Mouse (Mus musculus): ENCODE data around the gene Chst15.

The Chst15 gene

GRCm38 (mm10) chr7:132317036-132317541 lies at the start of gene Chst15:
Gene Chst15, minus strand, starts transcription at chr7:132317228.
- DNase-seq: peak; percentile 80

- DNase-seq: peak; percentile 54
These were observed 48.8 kb upstream of the Chst15 start for GRCm38 (mm10) chr7:132365703-132366384.

- peak; percentile 32 for DNase-seq
These were observed 48.1 kb upstream of the Chst15 start for GRCm38 (mm10) chr7:132365111-132365510.

- DNase-seq: peak; percentile 38
These were observed 47.5 kb upstream of the Chst15 start for GRCm38 (mm10) chr7:132364506-132364905.

- DNase-seq: no peak
These were observed 43.3 kb upstream of the Chst15 start for GRCm38 (mm10) chr7:132360336-132360735.

- DNase-seq: no peak
These were observed 41.7 kb upstream of the Chst15 start for GRCm38 (mm10) chr7:132358709-132359108.

GRCm38 (mm10) chr7:132358250-132358649 lies 41.2 kb upstream of the Chst15 start:
- DNase-seq: no peak

GRCm38 (mm10) chr7:132357841-132358237 lies 40.8 kb upstream of the Chst15 start:
- no peak for DNase-seq

- DNase-seq: no peak
These were observed 40.1 kb upstream of the Chst15 start for GRCm38 (mm10) chr7:132356881-132357840.

- DNase-seq: peak; percentile 61
These were observed 39.2 kb upstream of the Chst15 start for GRCm38 (mm10) chr7:132356185-132356584.

- no peak for DNase-seq
These were observed 38.7 kb upstream of the Chst15 start for GRCm38 (mm10) chr7:132355767-132356166.

GRCm38 (mm10) chr7:132349075-132349572 lies 32.1 kb upstream of the Chst15 start:
- DNase-seq: no peak

- no peak for DNase-seq
These were observed 30.4 kb upstream of the Chst15 start for GRCm38 (mm10) chr7:132347273-132348045.

- DNase-seq: no peak
These were observed 28.6 kb upstream of the Chst15 start for GRCm38 (mm10) chr7:132345526-132346070.

- DNase-seq: no peak
These were observed 27.6 kb upstream of the Chst15 start for GRCm38 (mm10) chr7:132344606-132345005.

GRCm38 (mm10) chr7:132343900-132344299 lies 26.9 kb upstream of the Chst15 start:
- no peak for DNase-seq

- no peak for DNase-seq
These were observed 26.1 kb upstream of the Chst15 start for GRCm38 (mm10) chr7:132343146-132343545.

GRCm38 (mm10) chr7:132339041-132339839 lies 22.2 kb upstream of the Chst15 start:
- no peak for DNase-seq

- no peak for DNase-seq
These were observed 21.3 kb upstream of the Chst15 start for GRCm38 (mm10) chr7:132338350-132338749.

- DNase-seq: no peak
These were observed 20.4 kb upstream of the Chst15 start for GRCm38 (mm10) chr7:132337268-132337917.

- peak; percentile 45 for DNase-seq
These were observed 19.8 kb upstream of the Chst15 start for GRCm38 (mm10) chr7:132336781-132337180.

All from thymus, postnatal 4 days (tissue).